Mouse (Mus musculus): ENCODE results near the gene Casz1. TPM values are rescaled to one million over a fixed set of nuclear protein-coding genes. Genes with fewer than 3 reads are reported as not detected.

Gene Casz1
- polyA plus RNA-seq, 1 experiment from 2014 or later, result 4.9 TPM

DNA sequence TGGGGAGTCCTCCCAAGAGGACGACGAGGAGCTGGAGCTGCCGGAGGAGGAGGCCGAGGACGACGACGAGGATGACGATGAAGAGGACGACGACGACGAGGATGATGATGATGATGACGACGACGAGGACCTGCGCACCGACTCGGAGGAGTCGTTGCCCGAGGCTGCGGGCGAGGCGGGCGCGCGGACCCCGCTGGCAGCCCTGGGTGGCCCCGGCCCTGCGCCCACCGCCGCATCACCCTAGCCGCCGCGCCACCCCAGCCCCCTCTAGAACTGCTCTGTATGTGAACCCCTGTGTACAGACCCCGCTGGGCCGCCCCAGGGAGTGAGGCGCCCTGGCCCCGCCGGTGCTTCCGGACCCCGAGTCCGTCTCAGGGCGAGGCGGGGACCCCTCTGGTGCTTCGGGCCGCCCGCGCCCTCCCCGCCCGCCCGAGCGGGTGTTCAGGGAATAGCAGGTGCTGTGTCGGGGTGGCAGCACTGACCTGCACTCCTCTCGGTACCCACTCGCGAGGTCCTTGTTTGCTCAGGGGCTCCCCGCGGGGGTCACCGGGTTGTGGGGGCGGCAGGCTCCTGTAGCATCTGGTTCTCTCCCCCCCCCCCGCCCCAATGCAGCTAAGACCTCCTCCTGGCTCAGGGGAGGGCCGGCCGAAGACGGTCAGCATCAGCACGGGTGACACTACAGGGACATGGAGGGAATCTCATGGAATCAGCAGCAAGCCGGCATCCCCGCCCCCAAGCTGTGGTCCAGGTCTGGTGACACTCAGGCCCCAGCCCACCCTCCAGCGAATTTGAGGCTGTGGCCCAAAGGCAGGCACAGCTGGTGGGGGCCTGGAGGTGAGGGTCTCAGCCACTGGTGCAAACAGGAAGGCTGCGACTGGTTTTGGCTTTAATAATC, 148.3 kb downstream of the Casz1 start:
- Histone ChIP-seq H3K9me3 (ENCODE audit: control insufficient read depth, low read length) (no peaks in the 10 kb centered on the region), H3K4me3 (ENCODE audit: low read depth, low read length) (peak overlapping the region; percentile 32), H3K4me1 (ENCODE audit: control insufficient read depth, insufficient read depth, low read length) (peaks cover 19% of the 10 kb centered on the region), H3K4me2 (ENCODE audit: low read depth) (peak overlapping the region; percentile 56), H3K27me3 (ENCODE audit: control insufficient read depth, insufficient read depth, low read length) (peaks cover 50% of the 10 kb centered on the region), H3K36me3 (ENCODE audit: control insufficient read depth, insufficient read depth, low read length) (no peaks in the 10 kb centered on the region), H3K27ac (ENCODE audit: low read depth, low read length) (no peak overlapping the region), H3K9ac (ENCODE audit: low read length) (peak overlapping the region; percentile 26; the same call in 1 of the 2 replicates)
- ATAC-seq (ENCODE audit: insufficient read depth, low FRiP score, low TSS enrichment), result 0 out of 2 replicates have a peak, but pooled peaks have one; percentile 27
- WGBS, result 2% methylated on average over 49 of the region's 69 CpGs
- no peak for DNase-seq (ENCODE audit: low spot score)

DNA sequence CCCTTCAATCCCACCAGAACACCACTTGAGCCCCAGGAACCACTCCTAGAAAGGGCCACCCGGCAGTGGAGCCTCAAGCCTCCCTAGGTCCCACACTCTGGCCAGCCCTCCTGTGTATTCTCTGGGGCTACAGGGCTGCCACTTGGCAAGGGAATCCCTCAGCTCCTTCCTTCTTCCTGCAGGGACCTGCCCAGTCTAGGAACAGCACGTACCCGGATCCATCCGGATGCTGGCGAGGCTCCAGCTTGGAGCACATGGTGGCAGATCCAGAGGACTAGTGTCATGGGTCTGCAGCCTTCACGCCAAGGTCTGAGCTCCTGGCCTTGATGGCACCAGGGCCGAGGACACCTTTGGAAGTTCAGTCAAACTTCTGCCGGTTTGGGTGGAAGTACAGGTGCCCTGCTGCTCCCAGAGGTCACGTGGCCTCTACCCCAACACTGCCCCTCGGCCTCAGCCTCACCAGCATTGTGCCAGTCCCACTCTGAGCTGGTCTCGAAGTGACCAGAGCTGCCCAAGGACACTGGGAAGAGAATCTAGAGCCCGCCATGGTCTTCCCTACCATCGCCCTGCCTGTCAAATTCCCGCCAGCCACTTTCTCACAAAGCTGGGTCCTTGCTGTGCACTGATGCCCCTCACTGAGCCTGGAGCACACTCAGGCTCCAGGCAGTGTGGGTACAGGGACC, 151.0 kb downstream of the Casz1 start:
- H3K9me3 ChIP-seq (ENCODE audit: control insufficient read depth, low read length), result no peaks in the 10 kb centered on the region
- peaks cover 38% of the 10 kb centered on the region for H3K27me3 ChIP-seq (ENCODE audit: control insufficient read depth, insufficient read depth, low read length)
- no peak overlapping the region for H3K4me2 ChIP-seq (ENCODE audit: low read depth)
- no peak overlapping the region for H3K4me3 ChIP-seq (ENCODE audit: low read depth, low read length)
- no peak for ATAC-seq (ENCODE audit: insufficient read depth, low FRiP score, low TSS enrichment)
- H3K9ac ChIP-seq (ENCODE audit: low read length), result no peak overlapping the region
- H3K27ac ChIP-seq (ENCODE audit: low read depth, low read length), result no peak overlapping the region
- WGBS, result 89% methylated on average over 14 of the region's 14 CpGs
- no peaks in the 10 kb centered on the region for H3K36me3 ChIP-seq (ENCODE audit: control insufficient read depth, insufficient read depth, low read length)
- DNase-seq (ENCODE audit: low spot score), result no peak
- peaks cover 19% of the 10 kb centered on the region for H3K4me1 ChIP-seq (ENCODE audit: control insufficient read depth, insufficient read depth, low read length)

DNA sequence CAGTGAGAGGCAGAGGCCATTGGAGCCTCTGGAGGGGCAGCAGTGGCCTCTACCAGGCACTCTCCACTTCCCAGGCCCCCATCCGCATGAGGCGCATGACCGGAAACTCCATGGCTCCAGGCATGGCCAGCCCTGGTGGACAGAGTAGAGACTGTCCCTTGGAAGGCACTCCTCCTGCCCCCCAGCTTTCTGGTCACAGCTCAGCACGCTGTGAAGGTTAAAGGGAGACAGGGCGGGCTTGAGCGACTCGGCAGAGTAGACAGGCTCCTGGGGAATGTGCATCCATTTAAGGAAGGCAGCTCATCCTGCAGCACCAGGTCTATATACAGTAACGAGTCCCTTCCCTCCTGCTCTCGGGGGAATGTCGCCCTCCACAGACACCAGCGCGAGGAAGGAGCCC, 155.8 kb downstream of the Casz1 start:
- no peaks in the 10 kb centered on the region for H3K9me3 ChIP-seq (ENCODE audit: control insufficient read depth, low read length)
- WGBS, result 84% methylated on average over 12 of the region's 12 CpGs
- H3K27me3 ChIP-seq (ENCODE audit: control insufficient read depth, insufficient read depth, low read length), result no peaks in the 10 kb centered on the region
- no peak overlapping the region for H3K4me2 ChIP-seq (ENCODE audit: low read depth)
- ATAC-seq (ENCODE audit: insufficient read depth, low FRiP score, low TSS enrichment) (no peak), DNase-seq (ENCODE audit: low spot score) (no peak)
- H3K9ac ChIP-seq (ENCODE audit: low read length), result no peak overlapping the region
- no peak overlapping the region for H3K4me3 ChIP-seq (ENCODE audit: low read depth, low read length)
- no peaks in the 10 kb centered on the region; the same call in 1 of the 2 replicates for H3K36me3 ChIP-seq (ENCODE audit: control insufficient read depth, insufficient read depth, low read length)
- H3K27ac ChIP-seq (ENCODE audit: low read depth, low read length), result no peak overlapping the region
- H3K4me1 ChIP-seq (ENCODE audit: control insufficient read depth, insufficient read depth, low read length), result no peaks in the 10 kb centered on the region

- no peak overlapping the region for H3K4me3 ChIP-seq (ENCODE audit: low read depth, low read length)
- H3K27ac ChIP-seq (ENCODE audit: low read depth, low read length), result no peak overlapping the region
- DNase-seq (ENCODE audit: low spot score) (no peak), ATAC-seq (ENCODE audit: insufficient read depth, low FRiP score, low TSS enrichment) (no peak)
- H3K27me3 ChIP-seq (ENCODE audit: control insufficient read depth, insufficient read depth, low read length), result no peaks in the 10 kb centered on the region
- H3K4me2 ChIP-seq (ENCODE audit: low read depth), result no peak overlapping the region
- H3K4me1 ChIP-seq (ENCODE audit: control insufficient read depth, insufficient read depth, low read length), result no peaks in the 10 kb centered on the region
- H3K9ac ChIP-seq (ENCODE audit: low read length), result no peak overlapping the region
- WGBS, result 93% methylated on average over 19 of the region's 19 CpGs
- no peaks in the 10 kb centered on the region for H3K9me3 ChIP-seq (ENCODE audit: control insufficient read depth, low read length)
- no peaks in the 10 kb centered on the region; the same call in 1 of the 2 replicates for H3K36me3 ChIP-seq (ENCODE audit: control insufficient read depth, insufficient read depth, low read length)
These were observed 156.9 kb downstream of the Casz1 start for GRCm38 (mm10) chr4:148961081-148961480.

DNA sequence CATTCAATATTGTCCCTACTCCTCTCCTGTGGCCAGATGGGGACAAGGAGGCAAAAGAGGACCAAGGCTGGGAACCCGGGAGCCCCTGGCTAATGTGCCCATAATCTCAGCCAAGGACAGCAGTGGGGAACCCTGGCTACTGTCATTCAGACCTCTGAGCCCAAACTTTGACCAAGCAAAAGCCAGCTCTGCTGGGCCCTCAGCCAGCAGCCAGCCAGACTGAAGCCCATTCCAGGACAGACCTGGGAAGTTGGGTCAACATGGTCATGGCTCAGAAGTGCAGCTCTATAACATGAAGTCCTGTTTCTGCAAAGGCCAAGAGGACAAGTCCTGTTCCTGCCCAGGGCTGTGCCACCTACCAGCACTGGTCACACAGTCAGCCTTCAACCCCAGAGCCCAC, 157.9 kb downstream of the Casz1 start:
- Histone ChIP-seq H3K27me3 (ENCODE audit: control insufficient read depth, insufficient read depth, low read length) (no peaks in the 10 kb centered on the region), H3K9me3 (ENCODE audit: control insufficient read depth, low read length) (no peaks in the 10 kb centered on the region), H3K4me3 (ENCODE audit: low read depth, low read length) (no peak overlapping the region), H3K4me1 (ENCODE audit: control insufficient read depth, insufficient read depth, low read length) (no peaks in the 10 kb centered on the region), H3K36me3 (ENCODE audit: control insufficient read depth, insufficient read depth, low read length) (no peaks in the 10 kb centered on the region; the same call in 1 of the 2 replicates), H3K9ac (ENCODE audit: low read length) (no peak overlapping the region), H3K27ac (ENCODE audit: low read depth, low read length) (no peak overlapping the region), H3K4me2 (ENCODE audit: low read depth) (no peak overlapping the region)
- ATAC-seq (ENCODE audit: insufficient read depth, low FRiP score, low TSS enrichment) (no peak), DNase-seq (ENCODE audit: low spot score) (no peak)
- 93% methylated on average over 1 of the region's 1 CpGs for WGBS

DNA sequence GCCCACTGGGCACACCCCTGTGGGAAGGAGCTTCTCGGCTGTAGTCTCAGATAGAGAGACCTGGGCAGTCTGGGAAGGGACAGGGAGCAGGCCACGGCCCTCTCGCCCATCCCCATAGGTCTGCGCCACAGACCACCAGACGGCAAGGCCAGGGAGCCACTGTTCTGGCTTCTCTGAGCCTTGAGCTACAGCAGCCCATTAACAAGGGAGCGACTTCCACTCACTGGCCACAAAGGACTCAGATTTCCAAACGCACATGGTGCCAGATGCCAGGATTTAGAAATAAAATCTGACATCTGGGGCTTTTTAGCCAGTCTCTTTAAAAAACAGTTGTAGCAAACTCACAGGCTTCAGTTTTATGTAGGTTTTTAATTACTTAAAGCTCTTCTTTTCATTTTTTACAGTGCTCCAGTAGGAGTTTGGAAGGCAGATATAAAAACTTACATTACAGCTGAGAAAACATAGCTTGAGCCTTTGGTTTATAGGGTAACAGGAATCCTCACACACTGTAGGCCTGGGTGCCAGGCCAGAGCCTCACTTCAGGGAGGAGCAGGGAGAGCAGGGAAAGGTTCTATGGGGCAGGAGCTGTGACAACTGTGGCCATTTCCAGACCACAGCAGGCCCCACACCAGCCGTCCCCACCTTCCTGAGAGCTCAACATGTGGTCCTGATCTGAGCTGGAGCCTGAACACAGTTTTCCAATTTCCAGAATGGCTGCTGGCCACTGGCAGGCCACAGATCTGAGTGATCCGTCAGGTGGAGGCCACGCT, 160.5 kb downstream of the Casz1 start:
- no peak for ATAC-seq (ENCODE audit: insufficient read depth, low FRiP score, low TSS enrichment)
- Histone ChIP-seq H3K27ac (ENCODE audit: low read depth, low read length) (no peak overlapping the region), H3K27me3 (ENCODE audit: control insufficient read depth, insufficient read depth, low read length) (no peaks in the 10 kb centered on the region), H3K9me3 (ENCODE audit: control insufficient read depth, low read length) (no peaks in the 10 kb centered on the region), H3K36me3 (ENCODE audit: control insufficient read depth, insufficient read depth, low read length) (no peaks in the 10 kb centered on the region; the same call in 1 of the 2 replicates), H3K4me2 (ENCODE audit: low read depth) (no peak overlapping the region), H3K4me3 (ENCODE audit: low read depth, low read length) (no peak overlapping the region), H3K4me1 (ENCODE audit: control insufficient read depth, insufficient read depth, low read length) (no peaks in the 10 kb centered on the region), H3K9ac (ENCODE audit: low read length) (no peak overlapping the region)
- WGBS, result 81% methylated on average over 10 of the region's 10 CpGs
- no peak for DNase-seq (ENCODE audit: low spot score)

GRCm38 (mm10) chr4:148966132-148966531, 161.9 kb downstream of the Casz1 start:
- ATAC-seq (ENCODE audit: insufficient read depth, low FRiP score, low TSS enrichment) (no peak), DNase-seq (ENCODE audit: low spot score) (no peak)
- no peaks in the 10 kb centered on the region; the same call in 1 of the 2 replicates for H3K36me3 ChIP-seq (ENCODE audit: control insufficient read depth, insufficient read depth, low read length)
- H3K4me1 ChIP-seq (ENCODE audit: control insufficient read depth, insufficient read depth, low read length), result no peaks in the 10 kb centered on the region
- 81% methylated on average over 5 of the region's 5 CpGs for WGBS
- H3K9ac ChIP-seq (ENCODE audit: low read length), result no peak overlapping the region
- H3K4me3 ChIP-seq (ENCODE audit: low read depth, low read length), result no peak overlapping the region
- H3K27me3 ChIP-seq (ENCODE audit: control insufficient read depth, insufficient read depth, low read length), result no peaks in the 10 kb centered on the region
- H3K4me2 ChIP-seq (ENCODE audit: low read depth), result no peak overlapping the region
- H3K9me3 ChIP-seq (ENCODE audit: control insufficient read depth, low read length), result no peaks in the 10 kb centered on the region
- H3K27ac ChIP-seq (ENCODE audit: low read depth, low read length), result no peak overlapping the region

DNA sequence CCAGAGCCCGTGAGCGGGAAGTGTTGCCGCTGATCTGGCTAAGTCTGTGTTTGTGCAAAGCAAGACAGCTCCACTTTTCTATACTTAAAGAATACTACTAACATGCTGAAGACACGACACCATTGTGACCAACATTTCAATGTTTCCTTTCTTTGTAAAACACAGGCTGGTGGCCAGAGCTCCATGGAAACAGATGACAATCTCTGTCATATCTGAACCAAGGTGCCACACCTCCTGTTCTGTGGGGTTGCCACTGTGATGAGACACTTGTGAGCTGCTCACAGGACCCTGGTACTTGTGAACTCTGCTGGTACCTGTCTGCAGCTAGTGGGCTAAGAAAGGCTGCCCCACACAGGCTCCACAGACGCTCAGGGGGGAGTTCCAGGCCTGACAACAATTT, 164.6 kb downstream of the Casz1 start:
- ATAC-seq (ENCODE audit: insufficient read depth, low FRiP score, low TSS enrichment) (no peak), DNase-seq (ENCODE audit: low spot score) (no peak)
- Histone ChIP-seq H3K27me3 (ENCODE audit: control insufficient read depth, insufficient read depth, low read length) (no peaks in the 10 kb centered on the region), H3K27ac (ENCODE audit: low read depth, low read length) (no peak overlapping the region), H3K36me3 (ENCODE audit: control insufficient read depth, insufficient read depth, low read length) (no peaks in the 10 kb centered on the region; the same call in 1 of the 2 replicates), H3K4me3 (ENCODE audit: low read depth, low read length) (no peak overlapping the region), H3K4me1 (ENCODE audit: control insufficient read depth, insufficient read depth, low read length) (no peaks in the 10 kb centered on the region), H3K9me3 (ENCODE audit: control insufficient read depth, low read length) (no peaks in the 10 kb centered on the region), H3K9ac (ENCODE audit: low read length) (no peak overlapping the region), H3K4me2 (ENCODE audit: low read depth) (no peak overlapping the region)
- WGBS, result 85% methylated on average over 5 of the region's 5 CpGs
